Mouse (Mus musculus): ENCODE results near the gene Trp53tg5. TPM values are rescaled to one million over a fixed set of nuclear protein-coding genes. Genes with fewer than 3 reads are reported as not detected.
A peak's percentile ranks its signal among the peaks of the same experiment; 100 is the strongest.

Gene Trp53tg5
- polyA plus RNA-seq, 1 experiment from 2014 or later: not detected

- no peaks in the 10 kb centered on the region for H3K9me3 ChIP-seq (replicated peaks; ENCODE audit: control insufficient read depth, low read length)
- H3K27ac ChIP-seq (ENCODE audit: low read length): peak overlapping the region; percentile 90
- H3K9ac ChIP-seq (ENCODE audit: low read length): peak overlapping the region; percentile 63
- peaks cover 10% of the 10 kb centered on the region; the same call in 1 of the 2 replicates for H3K36me3 ChIP-seq (ENCODE audit: control insufficient read depth, insufficient read depth, low read length)
- H3K4me2 ChIP-seq (ENCODE audit: low read depth, low read length): peak overlapping the region; percentile 43
- H3K4me3 ChIP-seq (replicated peaks; ENCODE audit: low read length): peak overlapping the region; percentile 14
- WGBS: 20% methylated on average over 22 of the region's 22 CpGs
- peaks cover 72% of the 10 kb centered on the region for H3K4me1 ChIP-seq (ENCODE audit: control insufficient read depth, insufficient read depth, low read length)
- H3K27me3 ChIP-seq (ENCODE audit: control insufficient read depth, insufficient read depth, low read length): no peaks in the 10 kb centered on the region
- no peak for ATAC-seq (ENCODE audit: insufficient read depth, low FRiP score)
These were observed 40.9 kb downstream of the Trp53tg5 start for GRCm38 (mm10) chr2:164432541-164433191.

GRCm38 (mm10) chr2:164431676-164432465 lies 41.7 kb downstream of the Trp53tg5 start:
- H3K9ac ChIP-seq (ENCODE audit: low read length): peak overlapping the region; percentile 63
- 41% methylated on average over 9 of the region's 9 CpGs for WGBS
- no peaks in the 10 kb centered on the region for H3K27me3 ChIP-seq (ENCODE audit: control insufficient read depth, insufficient read depth, low read length)

GRCm38 (mm10) chr2:164430697-164431096 lies 42.8 kb downstream of the Trp53tg5 start:
- Histone ChIP-seq H3K9me3 (replicated peaks; ENCODE audit: control insufficient read depth, low read length) (no peaks in the 10 kb centered on the region), H3K4me2 (ENCODE audit: low read depth, low read length) (peak overlapping the region; percentile 43; the same call in 1 of the 2 replicates), H3K27me3 (ENCODE audit: control insufficient read depth, insufficient read depth, low read length) (no peaks in the 10 kb centered on the region), H3K4me3 (replicated peaks; ENCODE audit: low read length) (0 out of 2 replicates have a peak overlapping the region, but pooled peaks have one; percentile 1), H3K36me3 (ENCODE audit: control insufficient read depth, insufficient read depth, low read length) (peaks cover 10% of the 10 kb centered on the region; the same call in 1 of the 2 replicates), H3K27ac (ENCODE audit: low read length) (peak overlapping the region; percentile 90), H3K4me1 (ENCODE audit: control insufficient read depth, insufficient read depth, low read length) (peaks cover 53% of the 10 kb centered on the region), H3K9ac (ENCODE audit: low read length) (peak overlapping the region; percentile 56; the same call in 1 of the 2 replicates)
- ATAC-seq (ENCODE audit: insufficient read depth, low FRiP score): no peak
- 10% methylated on average over 7 of the region's 7 CpGs for WGBS

More at GRCm38 (mm10) chr2:164431676-164432465, 41.7 kb downstream of the Trp53tg5 start:
- peak; percentile 37; the same call in 1 of the 2 replicates for ATAC-seq (ENCODE audit: insufficient read depth, low FRiP score)
- peaks cover 65% of the 10 kb centered on the region for H3K4me1 ChIP-seq (ENCODE audit: control insufficient read depth, insufficient read depth, low read length)
- H3K27ac ChIP-seq (ENCODE audit: low read length): peak overlapping the region; percentile 90
- H3K9me3 ChIP-seq (replicated peaks; ENCODE audit: control insufficient read depth, low read length): no peaks in the 10 kb centered on the region
- H3K36me3 ChIP-seq (ENCODE audit: control insufficient read depth, insufficient read depth, low read length): peaks cover 10% of the 10 kb centered on the region; the same call in 1 of the 2 replicates
- 0 out of 2 replicates have a peak overlapping the region, but pooled peaks have one; percentile 14 for H3K4me3 ChIP-seq (replicated peaks; ENCODE audit: low read length)
- peak overlapping the region; percentile 43 for H3K4me2 ChIP-seq (ENCODE audit: low read depth, low read length)

GRCm38 (mm10) chr2:164429881-164430615 lies 43.5 kb downstream of the Trp53tg5 start:
- no peak overlapping the region for H3K4me3 ChIP-seq (replicated peaks; ENCODE audit: low read length)
- H3K9ac ChIP-seq (ENCODE audit: low read length): 0 out of 2 replicates have a peak overlapping the region, but pooled peaks have one; percentile 0
- peaks cover 16% of the 10 kb centered on the region for H3K36me3 ChIP-seq (ENCODE audit: control insufficient read depth, insufficient read depth, low read length)
- ATAC-seq (ENCODE audit: insufficient read depth, low FRiP score): no peak
- H3K4me2 ChIP-seq (ENCODE audit: low read depth, low read length): no peak overlapping the region
- no peaks in the 10 kb centered on the region for H3K27me3 ChIP-seq (ENCODE audit: control insufficient read depth, insufficient read depth, low read length)
- H3K4me1 ChIP-seq (ENCODE audit: control insufficient read depth, insufficient read depth, low read length): peaks cover 48% of the 10 kb centered on the region
- 51% methylated on average over 15 of the region's 15 CpGs for WGBS
- H3K27ac ChIP-seq (ENCODE audit: low read length): peak overlapping the region; percentile 90; the same call in 1 of the 2 replicates
- no peaks in the 10 kb centered on the region for H3K9me3 ChIP-seq (replicated peaks; ENCODE audit: control insufficient read depth, low read length)

- H3K4me1 ChIP-seq (ENCODE audit: control insufficient read depth, insufficient read depth, low read length): peaks cover 33% of the 10 kb centered on the region
- ATAC-seq (ENCODE audit: insufficient read depth, low FRiP score): no peak
- H3K9ac ChIP-seq (ENCODE audit: low read length): no peak overlapping the region
- H3K9me3 ChIP-seq (replicated peaks; ENCODE audit: control insufficient read depth, low read length): no peaks in the 10 kb centered on the region
- WGBS: 33% methylated on average over 5 of the region's 5 CpGs
- peaks cover 26% of the 10 kb centered on the region for H3K36me3 ChIP-seq (ENCODE audit: control insufficient read depth, insufficient read depth, low read length)
- H3K27ac ChIP-seq (ENCODE audit: low read length): no peak overlapping the region
- H3K4me2 ChIP-seq (ENCODE audit: low read depth, low read length): no peak overlapping the region
- no peaks in the 10 kb centered on the region for H3K27me3 ChIP-seq (ENCODE audit: control insufficient read depth, insufficient read depth, low read length)
- H3K4me3 ChIP-seq (replicated peaks; ENCODE audit: low read length): no peak overlapping the region
These were observed 45.1 kb downstream of the Trp53tg5 start for GRCm38 (mm10) chr2:164428451-164428850.

GRCm38 (mm10) chr2:164426952-164427351 lies 46.6 kb downstream of the Trp53tg5 start:
- Histone ChIP-seq H3K27ac (ENCODE audit: low read length) (no peak overlapping the region), H3K4me1 (ENCODE audit: control insufficient read depth, insufficient read depth, low read length) (peaks cover 18% of the 10 kb centered on the region), H3K4me3 (replicated peaks; ENCODE audit: low read length) (no peak overlapping the region), H3K9ac (ENCODE audit: low read length) (no peak overlapping the region), H3K9me3 (replicated peaks; ENCODE audit: control insufficient read depth, low read length) (no peaks in the 10 kb centered on the region), H3K4me2 (ENCODE audit: low read depth, low read length) (no peak overlapping the region), H3K36me3 (ENCODE audit: control insufficient read depth, insufficient read depth, low read length) (peaks cover 26% of the 10 kb centered on the region), H3K27me3 (ENCODE audit: control insufficient read depth, insufficient read depth, low read length) (no peaks in the 10 kb centered on the region)
- WGBS: 79% methylated on average over 5 of the region's 5 CpGs
- no peak for ATAC-seq (ENCODE audit: insufficient read depth, low FRiP score)

GRCm38 (mm10) chr2:164426121-164426520 lies 47.4 kb downstream of the Trp53tg5 start:
- no peak overlapping the region for H3K9ac ChIP-seq (ENCODE audit: low read length)
- H3K4me3 ChIP-seq (replicated peaks; ENCODE audit: low read length): no peak overlapping the region
- H3K36me3 ChIP-seq (ENCODE audit: control insufficient read depth, insufficient read depth, low read length): peaks cover 26% of the 10 kb centered on the region
- H3K27me3 ChIP-seq (ENCODE audit: control insufficient read depth, insufficient read depth, low read length): no peaks in the 10 kb centered on the region
- peaks cover 10% of the 10 kb centered on the region for H3K4me1 ChIP-seq (ENCODE audit: control insufficient read depth, insufficient read depth, low read length)
- 26% methylated on average over 12 of the region's 12 CpGs for WGBS
- no peak overlapping the region for H3K27ac ChIP-seq (ENCODE audit: low read length)
- ATAC-seq (ENCODE audit: insufficient read depth, low FRiP score): no peak
- no peaks in the 10 kb centered on the region for H3K9me3 ChIP-seq (replicated peaks; ENCODE audit: control insufficient read depth, low read length)
- H3K4me2 ChIP-seq (ENCODE audit: low read depth, low read length): no peak overlapping the region

GRCm38 (mm10) chr2:164425401-164425800 lies 48.1 kb downstream of the Trp53tg5 start:
- H3K36me3 ChIP-seq (ENCODE audit: control insufficient read depth, insufficient read depth, low read length): peaks cover 26% of the 10 kb centered on the region
- H3K9me3 ChIP-seq (replicated peaks; ENCODE audit: control insufficient read depth, low read length): no peaks in the 10 kb centered on the region
- H3K27ac ChIP-seq (ENCODE audit: low read length): no peak overlapping the region
- no peak overlapping the region for H3K9ac ChIP-seq (ENCODE audit: low read length)
- WGBS: 75% methylated on average over 5 of the region's 5 CpGs
- H3K4me2 ChIP-seq (ENCODE audit: low read depth, low read length): no peak overlapping the region
- H3K4me3 ChIP-seq (replicated peaks; ENCODE audit: low read length): no peak overlapping the region
- ATAC-seq (ENCODE audit: insufficient read depth, low FRiP score): no peak
- peaks cover 3% of the 10 kb centered on the region; the same call in 1 of the 2 replicates for H3K4me1 ChIP-seq (ENCODE audit: control insufficient read depth, insufficient read depth, low read length)
- no peaks in the 10 kb centered on the region for H3K27me3 ChIP-seq (ENCODE audit: control insufficient read depth, insufficient read depth, low read length)
